Mouse (Mus musculus): ENCODE measurements around the gene B3galt6. TPM values are rescaled to one million over a fixed set of nuclear protein-coding genes. Genes with fewer than 3 reads are reported as not detected.

Gene B3galt6
- polyA plus RNA-seq, 1 experiment from 2014 or later = 9.0 TPM

GRCm38 (mm10) chr4:156008369-156008768, 15.9 kb upstream of the B3galt6 start:
- Histone ChIP-seq H3K9me3 (ENCODE audit: control insufficient read depth, low read length) (no peaks in the 10 kb centered on the region), H3K4me3 (ENCODE audit: low read depth, low read length) (no peak overlapping the region), H3K9ac (ENCODE audit: low read length) (no peak overlapping the region), H3K27ac (replicated peaks) (no peak overlapping the region), H3K4me1 (replicated peaks; ENCODE audit: control insufficient read depth, insufficient read depth) (no peaks in the 10 kb centered on the region), H3K27me3 (ENCODE audit: control insufficient read depth, insufficient read depth, low read length) (no peaks in the 10 kb centered on the region), H3K36me3 (ENCODE audit: control insufficient read depth, insufficient read depth, low read length) (peaks cover 29% of the 10 kb centered on the region), H3K4me2 (replicated peaks; ENCODE audit: low read depth) (no peak overlapping the region)
- TF ChIP-seq CTCF (IDR thresholded peaks at IDR 0.05; ENCODE audit: low read depth) (no peak), EP300 (optimal IDR thresholded peaks at IDR 0.05) (no peak)
- ATAC-seq (ENCODE audit: low FRiP score, low TSS enrichment) (no peak), DNase-seq (ENCODE audit: low spot score) (no peak)
- WGBS = 87% methylated on average over 4 of the region's 4 CpGs

GRCm38 (mm10) chr4:156004109-156004508, 11.7 kb upstream of the B3galt6 start:
- 90% methylated on average over 3 of the region's 3 CpGs for WGBS
- Histone ChIP-seq H3K4me1 (replicated peaks; ENCODE audit: control insufficient read depth, insufficient read depth) (no peaks in the 10 kb centered on the region), H3K36me3 (ENCODE audit: control insufficient read depth, insufficient read depth, low read length) (peaks cover 31% of the 10 kb centered on the region), H3K27ac (replicated peaks) (no peak overlapping the region), H3K9me3 (ENCODE audit: control insufficient read depth, low read length) (no peaks in the 10 kb centered on the region), H3K9ac (ENCODE audit: low read length) (no peak overlapping the region), H3K4me3 (ENCODE audit: low read depth, low read length) (no peak overlapping the region), H3K27me3 (ENCODE audit: control insufficient read depth, insufficient read depth, low read length) (no peaks in the 10 kb centered on the region), H3K4me2 (replicated peaks; ENCODE audit: low read depth) (no peak overlapping the region)
- DNase-seq (ENCODE audit: low spot score) (no peak), ATAC-seq (ENCODE audit: low FRiP score, low TSS enrichment) (no peak)
- TF ChIP-seq EP300 (optimal IDR thresholded peaks at IDR 0.05) = no peak
- TF ChIP-seq CTCF (IDR thresholded peaks at IDR 0.05; ENCODE audit: low read depth) = no peak

- no peaks in the 10 kb centered on the region for H3K27me3 ChIP-seq (ENCODE audit: control insufficient read depth, insufficient read depth, low read length)
- H3K9me3 ChIP-seq (ENCODE audit: control insufficient read depth, low read length) = no peaks in the 10 kb centered on the region
- peak overlapping the region; percentile 66 for H3K4me2 ChIP-seq (replicated peaks; ENCODE audit: low read depth)
- peak overlapping the region; percentile 87 for H3K9ac ChIP-seq (ENCODE audit: low read length)
- no peak for DNase-seq (ENCODE audit: low spot score)
- peak overlapping the region; percentile 92 for H3K4me3 ChIP-seq (ENCODE audit: low read depth, low read length)
- H3K36me3 ChIP-seq (ENCODE audit: control insufficient read depth, insufficient read depth, low read length) = peaks cover 6% of the 10 kb centered on the region; the same call in 1 of the 2 replicates
- 3% methylated on average over 15 of the region's 15 CpGs for WGBS
- peak overlapping the region; percentile 95 for H3K27ac ChIP-seq (replicated peaks)
- ATAC-seq (ENCODE audit: low FRiP score, low TSS enrichment) = no peak
- H3K4me1 ChIP-seq (replicated peaks; ENCODE audit: control insufficient read depth, insufficient read depth) = peaks cover 11% of the 10 kb centered on the region
- TF ChIP-seq EP300 (optimal IDR thresholded peaks at IDR 0.05) (no peak), CTCF (IDR thresholded peaks at IDR 0.05; ENCODE audit: low read depth) (no peak)
Observed at GRCm38 (mm10) chr4:155993606-155994005, 1.2 kb upstream of the B3galt6 start.

- H3K9ac ChIP-seq (ENCODE audit: low read length) = peak overlapping the region; percentile 87
- DNase-seq (ENCODE audit: low spot score) (peak; percentile 94), ATAC-seq (ENCODE audit: low FRiP score, low TSS enrichment) (peak; percentile 86)
- under 1% methylated on average over 68 of the region's 70 CpGs for WGBS
- TF ChIP-seq EP300 (optimal IDR thresholded peaks at IDR 0.05) (no peak), CTCF (IDR thresholded peaks at IDR 0.05; ENCODE audit: low read depth) (peak; percentile 21; the same call in 1 of the 2 replicates)
- H3K27ac ChIP-seq (replicated peaks) = peak overlapping the region; percentile 95
- peaks cover 11% of the 10 kb centered on the region for H3K4me1 ChIP-seq (replicated peaks; ENCODE audit: control insufficient read depth, insufficient read depth)
- H3K4me2 ChIP-seq (replicated peaks; ENCODE audit: low read depth) = peak overlapping the region; percentile 66
- peaks cover 5% of the 10 kb centered on the region; the same call in 1 of the 2 replicates for H3K36me3 ChIP-seq (ENCODE audit: control insufficient read depth, insufficient read depth, low read length)
- no peaks in the 10 kb centered on the region for H3K9me3 ChIP-seq (ENCODE audit: control insufficient read depth, low read length)
- peak overlapping the region; percentile 92 for H3K4me3 ChIP-seq (ENCODE audit: low read depth, low read length)
- no peaks in the 10 kb centered on the region for H3K27me3 ChIP-seq (ENCODE audit: control insufficient read depth, insufficient read depth, low read length)
Observed at GRCm38 (mm10) chr4:155992906-155993547, 578 bp upstream of the B3galt6 start.

- no peak for TF ChIP-seq EP300 (optimal IDR thresholded peaks at IDR 0.05)
- no peak for TF ChIP-seq CTCF (IDR thresholded peaks at IDR 0.05; ENCODE audit: low read depth)
- Histone ChIP-seq H3K36me3 (ENCODE audit: control insufficient read depth, insufficient read depth, low read length) (peaks cover 2% of the 10 kb centered on the region; the same call in 1 of the 2 replicates), H3K4me3 (ENCODE audit: low read depth, low read length) (peak overlapping the region; percentile 92), H3K9ac (ENCODE audit: low read length) (peak overlapping the region; percentile 78), H3K4me1 (replicated peaks; ENCODE audit: control insufficient read depth, insufficient read depth) (peaks cover 11% of the 10 kb centered on the region), H3K4me2 (replicated peaks; ENCODE audit: low read depth) (peak overlapping the region; percentile 96), H3K27me3 (ENCODE audit: control insufficient read depth, insufficient read depth, low read length) (no peaks in the 10 kb centered on the region), H3K27ac (replicated peaks) (peak overlapping the region; percentile 95), H3K9me3 (ENCODE audit: control insufficient read depth, low read length) (no peaks in the 10 kb centered on the region)
- no peak for DNase-seq (ENCODE audit: low spot score)
- ATAC-seq (ENCODE audit: low FRiP score, low TSS enrichment) = peak; percentile 9; the same call in 1 of the 2 replicates
- WGBS = 18% methylated on average over 36 of the region's 37 CpGs
Observed at GRCm38 (mm10) chr4:155991908-155992230, 580 bp downstream of the B3galt6 start.

- 77% methylated on average over 22 of the region's 22 CpGs for WGBS
- Histone ChIP-seq H3K4me2 (replicated peaks; ENCODE audit: low read depth) (peak overlapping the region; percentile 96), H3K4me1 (replicated peaks; ENCODE audit: control insufficient read depth, insufficient read depth) (peaks cover 11% of the 10 kb centered on the region), H3K27me3 (ENCODE audit: control insufficient read depth, insufficient read depth, low read length) (no peaks in the 10 kb centered on the region), H3K4me3 (ENCODE audit: low read depth, low read length) (peak overlapping the region; percentile 92), H3K9ac (ENCODE audit: low read length) (peak overlapping the region; percentile 78), H3K27ac (replicated peaks) (peak overlapping the region; percentile 95), H3K36me3 (ENCODE audit: control insufficient read depth, insufficient read depth, low read length) (0 out of 2 replicates have a peak, but pooled peaks cover 2% of the 10 kb centered on the region), H3K9me3 (ENCODE audit: control insufficient read depth, low read length) (no peaks in the 10 kb centered on the region)
- TF ChIP-seq EP300 (optimal IDR thresholded peaks at IDR 0.05) = no peak
- no peak for TF ChIP-seq CTCF (IDR thresholded peaks at IDR 0.05; ENCODE audit: low read depth)
- DNase-seq (ENCODE audit: low spot score) (peak; percentile 31), ATAC-seq (ENCODE audit: low FRiP score, low TSS enrichment) (peak; percentile 1; the same call in 1 of the 2 replicates)
Observed at GRCm38 (mm10) chr4:155991211-155991907, 1.1 kb downstream of the B3galt6 start.

Measured in stomach, postnatal 0 days (tissue).